Mouse (Mus musculus): ENCODE measurements around the gene Trpc4ap.

The Trpc4ap gene

GRCm38 (mm10) chr2:155691336-155691722 is 855 bp downstream of the Trpc4ap start:
- no peak for DNase-seq

GRCm38 (mm10) chr2:155689211-155689610 is 3.0 kb downstream of the Trpc4ap start:
- no peak for DNase-seq

DNA sequence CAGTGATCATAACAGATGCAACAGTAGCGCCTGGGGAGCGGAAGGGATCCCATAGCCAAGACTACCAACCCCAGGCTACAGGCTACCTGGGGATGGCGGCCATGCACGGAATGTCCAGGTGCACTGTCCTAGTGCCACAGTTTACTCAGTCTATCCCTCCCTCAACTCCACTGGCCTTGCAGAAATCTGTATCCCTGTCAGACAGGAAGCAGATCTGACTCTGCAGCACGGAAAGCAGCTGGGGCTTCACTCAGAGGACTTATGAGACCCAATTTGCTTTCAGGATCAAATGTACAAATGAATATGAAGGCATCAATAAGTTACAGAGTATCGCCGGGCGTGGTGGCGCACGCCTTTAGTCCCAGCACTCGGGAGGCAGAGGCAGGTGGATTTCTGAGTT is 4.4 kb downstream of the Trpc4ap start:
- DNase-seq: no peak

DNA sequence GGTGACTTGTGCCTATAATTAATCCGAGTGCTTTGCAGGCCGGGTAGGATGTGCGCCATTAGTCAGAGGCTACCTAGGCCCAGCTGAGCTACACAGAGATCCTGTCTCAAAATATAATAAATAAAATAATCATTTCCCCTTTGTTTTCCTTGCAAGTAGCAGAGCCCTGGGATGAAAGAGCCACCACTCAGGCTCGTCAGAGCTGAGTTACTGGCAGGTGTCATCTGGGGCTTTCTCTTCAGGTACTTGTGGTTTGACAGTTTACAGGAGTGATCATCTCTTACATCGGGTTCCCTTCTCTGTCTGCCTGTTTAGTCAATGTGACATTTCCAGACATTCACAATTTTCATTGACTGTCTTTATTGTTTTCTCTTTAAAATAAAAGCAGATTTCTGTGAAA is 5.6 kb downstream of the Trpc4ap start:
- no peak for DNase-seq

GRCm38 (mm10) chr2:155683821-155684220 is 8.4 kb downstream of the Trpc4ap start:
- no peak for DNase-seq

- no peak for DNase-seq
Observed at GRCm38 (mm10) chr2:155683137-155683536, 9.0 kb downstream of the Trpc4ap start.

GRCm38 (mm10) chr2:155681874-155682273 is 10.3 kb downstream of the Trpc4ap start:
- no peak for DNase-seq

DNA sequence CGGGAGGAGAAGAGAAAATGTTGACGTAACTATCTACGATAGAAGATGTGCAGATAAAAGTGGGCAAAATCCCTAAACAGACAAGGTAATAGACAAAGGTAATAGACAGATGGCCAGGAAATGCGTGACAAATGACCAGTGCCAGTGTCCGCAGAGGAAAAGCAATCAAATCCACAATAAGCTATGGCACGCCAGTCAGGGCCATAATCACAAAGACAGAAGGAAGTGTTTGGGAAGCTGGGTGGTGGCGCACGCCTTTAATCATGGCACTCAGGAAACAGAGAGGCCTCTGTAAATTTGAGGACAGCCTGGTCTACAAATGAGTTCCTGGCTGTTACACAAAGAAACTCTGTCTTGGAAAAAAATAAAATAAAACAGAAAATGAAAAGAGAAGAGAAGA is 11.0 kb downstream of the Trpc4ap start:
- DNase-seq: no peak

DNA sequence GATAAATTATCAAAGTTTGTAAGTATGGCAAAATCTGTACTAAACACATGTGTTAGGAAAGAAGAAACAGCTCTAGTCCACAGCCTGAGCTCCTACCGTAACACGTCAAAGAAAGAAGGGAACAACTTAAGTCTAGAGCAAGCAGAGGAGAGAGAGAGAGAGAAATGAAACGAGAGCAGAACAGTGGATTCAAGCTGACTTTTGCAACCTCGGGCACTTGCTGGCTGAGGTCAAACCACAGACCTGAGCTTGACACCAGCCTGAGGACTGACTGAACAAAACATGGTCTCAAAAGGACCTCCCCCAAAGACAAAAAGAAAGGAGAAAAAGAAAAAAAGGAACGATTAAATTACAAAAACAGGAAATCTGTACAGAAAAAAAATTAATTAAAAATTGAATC is 11.6 kb downstream of the Trpc4ap start:
- no peak for DNase-seq

GRCm38 (mm10) chr2:155679586-155680110 is 12.5 kb downstream of the Trpc4ap start:
- DNase-seq: no peak

DNA sequence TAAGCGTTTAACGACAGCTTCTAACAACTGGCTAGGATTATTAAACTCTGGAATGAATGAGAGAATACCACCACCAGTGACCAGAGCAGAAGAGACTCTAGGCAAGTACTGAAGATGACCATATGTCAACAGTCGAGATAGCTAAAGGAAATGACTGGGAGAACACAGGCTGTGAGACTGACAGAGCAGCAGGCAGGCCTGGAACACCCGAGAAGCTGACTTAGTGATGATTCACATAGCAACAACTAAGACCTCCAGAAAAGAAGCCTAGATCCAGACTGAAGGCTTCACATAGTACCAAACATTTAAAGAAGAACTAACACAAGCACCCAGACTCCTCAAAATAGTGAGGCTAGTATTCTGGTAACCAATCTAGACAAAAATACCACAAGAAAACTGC is 17.1 kb downstream of the Trpc4ap start:
- no peak for DNase-seq

GRCm38 (mm10) chr2:155673546-155673945 is 18.6 kb downstream of the Trpc4ap start:
- peak; percentile 82 for DNase-seq

- DNase-seq: peak; percentile 62
Observed at GRCm38 (mm10) chr2:155671236-155671635, 20.9 kb downstream of the Trpc4ap start.

DNA sequence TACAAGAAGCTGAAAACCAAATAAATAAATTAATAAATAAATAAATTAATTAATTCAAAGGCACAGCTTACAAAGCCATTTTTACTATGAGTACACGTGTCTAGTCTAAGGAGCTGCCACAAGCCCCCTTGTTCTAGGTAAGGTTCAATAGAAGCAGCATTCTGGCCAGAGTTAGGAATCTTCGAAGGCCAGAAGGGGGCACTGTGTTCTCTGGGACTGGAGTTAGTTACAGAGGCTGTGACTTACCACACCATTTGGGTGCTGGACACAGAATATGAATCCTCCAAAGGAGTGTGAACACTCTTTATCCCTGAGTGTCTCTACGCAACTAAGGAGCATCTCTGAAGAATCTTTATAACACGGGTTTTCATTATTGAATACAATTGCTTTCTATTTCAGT is 23.7 kb downstream of the Trpc4ap start:
- DNase-seq: peak; percentile 57

GRCm38 (mm10) chr2:155667881-155668280 is 24.3 kb downstream of the Trpc4ap start:
- DNase-seq: no peak

GRCm38 (mm10) chr2:155663910-155664460 is 28.2 kb downstream of the Trpc4ap start:
- DNase-seq: no peak

DNA sequence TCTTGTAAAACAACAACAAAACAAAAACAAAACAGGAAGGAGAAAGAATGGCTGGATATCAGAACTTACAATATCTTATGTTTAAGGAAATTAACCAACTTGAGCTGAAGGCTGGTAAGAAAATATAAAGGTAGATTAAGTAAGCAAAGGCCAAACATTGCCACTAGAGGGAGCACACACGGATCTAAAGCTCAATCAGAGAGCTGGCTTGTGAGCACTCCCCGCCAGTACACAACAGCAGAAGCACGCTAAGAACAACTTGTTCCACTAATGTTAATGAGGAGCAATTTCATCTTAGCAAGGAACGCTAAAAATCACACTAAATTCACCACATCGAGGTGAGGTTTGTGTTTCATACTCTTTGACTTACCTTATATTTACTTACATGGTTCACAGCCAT is 29.1 kb downstream of the Trpc4ap start:
- peak; percentile 75 for DNase-seq

DNA sequence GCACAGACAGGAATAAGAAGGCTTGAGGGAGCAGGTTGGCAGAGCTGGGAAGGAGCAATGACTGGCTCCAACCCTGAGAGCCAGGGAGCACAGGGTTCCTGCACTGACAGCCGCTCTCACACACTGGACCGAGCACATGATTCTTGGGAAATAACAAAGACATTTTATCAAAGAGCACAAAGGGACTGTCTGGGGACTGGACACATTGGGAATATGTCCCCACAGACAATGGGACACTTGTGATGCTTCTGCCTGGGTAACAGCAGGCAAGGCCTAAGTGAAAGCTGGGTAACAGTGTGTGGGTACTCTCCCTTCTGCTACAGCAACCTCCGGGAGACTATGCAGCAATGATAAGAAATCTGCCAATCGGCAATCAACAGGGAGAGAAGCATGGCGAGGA is 29.8 kb downstream of the Trpc4ap start:
- DNase-seq: no peak

DNA sequence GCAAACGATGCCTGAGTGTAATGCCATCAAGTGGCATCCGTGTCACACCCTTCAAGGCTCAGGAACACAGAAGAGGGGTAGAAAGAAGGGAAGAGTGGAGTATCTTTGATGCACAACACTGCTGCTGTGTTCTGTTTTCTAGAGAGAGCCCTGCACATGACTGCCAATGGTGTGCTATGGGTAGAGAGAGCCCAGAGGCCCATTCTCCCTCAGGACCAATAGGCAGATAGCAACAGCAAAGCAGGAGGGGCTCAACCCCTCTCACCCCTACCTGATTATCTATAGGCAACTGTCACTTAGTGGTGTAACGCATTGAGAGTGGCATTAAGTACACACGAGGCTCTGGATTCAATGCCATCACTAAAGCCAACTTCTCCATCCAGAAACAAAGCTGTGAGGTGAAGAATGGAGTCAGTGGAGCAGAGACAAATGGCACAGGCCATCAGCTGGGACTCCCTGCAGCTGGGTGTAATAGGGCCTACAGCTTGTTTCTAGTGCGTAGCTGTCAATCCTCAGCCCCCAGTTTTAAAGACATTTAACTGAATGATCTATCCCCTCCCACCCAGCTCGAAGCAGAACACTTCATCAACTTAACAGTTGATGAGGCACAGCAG is 36.3 kb downstream of the Trpc4ap start:
- DNase-seq: no peak

DNA sequence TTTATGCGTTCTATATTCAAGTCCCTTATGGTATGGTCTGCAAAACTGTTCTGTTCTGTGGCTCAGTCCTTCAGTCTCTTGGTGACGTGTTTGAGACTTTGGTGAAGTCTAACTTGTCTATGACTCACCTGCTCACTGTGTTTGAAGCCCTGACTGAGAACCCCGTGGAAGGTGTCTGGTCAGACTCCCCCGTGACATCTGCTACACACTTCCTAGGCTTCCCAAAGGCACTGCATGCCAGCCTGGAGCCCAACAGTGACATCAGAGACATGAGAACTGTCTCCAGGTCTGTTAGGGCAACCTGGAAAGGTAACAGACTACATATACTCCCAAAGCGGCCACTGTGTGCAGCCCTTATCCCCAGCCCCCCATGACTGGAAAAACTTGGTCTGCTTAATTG is 39.6 kb downstream of the Trpc4ap start:
- no peak for DNase-seq

DNA sequence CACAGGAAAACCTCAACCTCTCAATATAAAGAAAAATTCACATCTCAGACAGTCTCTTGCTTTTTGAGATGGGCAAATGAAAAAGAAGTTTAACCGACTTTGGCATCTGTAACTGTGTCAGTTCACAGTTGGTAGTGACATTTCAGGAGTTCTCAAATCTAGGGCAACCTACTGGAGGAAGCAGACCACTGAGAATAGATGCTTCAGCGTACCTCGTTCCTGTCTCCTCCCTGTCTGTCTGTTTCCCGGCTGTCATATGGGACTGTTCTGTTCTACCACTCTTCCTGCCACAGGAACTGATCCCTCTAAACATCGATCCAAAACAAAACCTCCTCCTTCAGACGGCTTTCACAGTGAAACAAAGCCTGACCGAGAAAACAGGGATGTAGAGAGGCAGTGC is 46.4 kb downstream of the Trpc4ap start:
- DNase-seq: no peak

DNA sequence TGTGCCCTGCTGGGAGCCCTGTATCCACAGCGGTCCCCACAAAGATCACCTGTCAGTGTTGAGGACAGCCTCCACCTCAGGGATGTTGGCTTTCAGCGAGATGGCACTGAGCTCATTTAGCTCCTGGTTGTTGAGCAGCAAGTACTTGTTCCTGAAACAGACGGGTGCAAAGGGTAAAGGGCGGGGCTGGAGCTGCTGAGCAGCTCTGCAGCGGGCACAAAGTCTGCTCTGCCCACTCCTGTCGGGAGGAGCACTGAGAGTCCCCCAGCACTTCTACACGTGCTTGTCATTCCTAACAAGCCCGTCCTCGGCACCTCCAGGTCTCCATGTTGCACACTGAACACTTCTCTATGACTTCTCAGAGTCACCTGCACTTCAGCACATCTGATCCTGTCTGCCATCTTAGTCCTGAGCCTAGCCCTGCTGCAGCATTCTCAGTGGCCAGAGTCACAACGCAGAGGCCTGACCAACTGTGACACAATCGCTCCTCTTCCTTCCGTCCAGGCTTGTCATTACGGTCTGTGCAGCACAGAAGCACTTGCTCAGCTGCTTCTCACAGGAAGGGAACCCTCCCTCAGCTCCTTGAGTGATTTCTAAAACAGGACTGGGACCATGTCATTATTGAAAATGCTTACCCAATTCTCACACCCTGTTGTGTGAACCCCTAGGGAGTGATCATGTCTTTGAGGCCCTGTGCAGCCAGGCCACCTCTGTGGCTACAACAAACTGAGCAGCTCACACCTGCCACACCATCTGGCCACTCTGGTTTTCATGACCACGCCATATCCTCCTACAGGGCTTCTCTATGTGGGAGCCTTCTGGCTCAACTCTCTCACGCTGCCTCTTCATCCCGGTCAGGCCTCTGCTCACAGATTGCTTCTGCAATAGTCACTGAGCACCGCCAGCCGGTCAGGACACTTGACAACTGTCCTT is 50.4 kb downstream of the Trpc4ap start:
- peak; percentile 74 for DNase-seq

DNA sequence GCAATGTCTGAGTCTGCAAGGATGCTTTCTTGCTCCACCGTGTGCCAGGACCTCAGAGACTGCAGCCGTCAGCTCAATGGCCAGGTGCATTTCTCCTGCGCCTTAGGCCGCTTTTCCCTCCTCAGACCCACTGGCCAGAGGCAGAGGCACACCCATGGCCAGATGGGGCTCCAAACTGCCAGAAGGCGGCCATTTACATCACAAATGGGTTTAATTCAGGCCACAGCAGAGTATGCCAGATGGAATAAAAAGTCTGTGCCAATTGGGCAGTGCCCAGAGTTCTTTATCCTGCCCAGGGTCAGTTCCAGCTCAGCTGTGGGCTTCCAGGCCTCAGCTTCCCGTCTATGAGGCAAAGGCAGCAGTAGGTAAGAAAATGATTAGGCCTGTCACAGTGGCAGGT is 51.5 kb downstream of the Trpc4ap start:
- no peak for DNase-seq

DNA sequence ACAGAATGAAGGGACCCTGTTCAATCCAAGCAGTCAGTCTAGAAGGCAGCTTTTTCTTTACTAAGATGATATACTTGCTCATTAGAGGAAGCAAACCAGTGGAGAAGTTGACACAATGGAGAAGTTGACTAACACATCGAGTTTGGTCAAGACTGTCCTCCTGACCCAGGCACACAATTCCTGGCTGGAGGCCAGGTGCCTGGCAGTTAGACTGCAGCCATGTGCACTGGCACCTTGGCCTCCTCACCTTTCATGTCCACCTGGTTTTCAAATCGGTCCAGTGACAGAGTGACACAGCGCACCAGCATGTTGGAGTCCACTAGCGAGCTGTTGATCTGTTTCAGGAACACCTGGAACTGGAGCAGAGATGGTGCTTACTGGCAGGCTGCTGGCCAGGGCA is 54.8 kb downstream of the Trpc4ap start:
- DNase-seq: no peak
